Mouse (Mus musculus) embryo, embryonic 10.5 days (tissue): ENCODE measurements around the gene Nkx2-2.

Source experiments
- DNase-seq: peaks from one replicate; pipeline ENCODE4 v3.0.0-alpha.2; 2015; ENCODE audit warnings: low spot score

Nkx2-2 gene

DNA sequence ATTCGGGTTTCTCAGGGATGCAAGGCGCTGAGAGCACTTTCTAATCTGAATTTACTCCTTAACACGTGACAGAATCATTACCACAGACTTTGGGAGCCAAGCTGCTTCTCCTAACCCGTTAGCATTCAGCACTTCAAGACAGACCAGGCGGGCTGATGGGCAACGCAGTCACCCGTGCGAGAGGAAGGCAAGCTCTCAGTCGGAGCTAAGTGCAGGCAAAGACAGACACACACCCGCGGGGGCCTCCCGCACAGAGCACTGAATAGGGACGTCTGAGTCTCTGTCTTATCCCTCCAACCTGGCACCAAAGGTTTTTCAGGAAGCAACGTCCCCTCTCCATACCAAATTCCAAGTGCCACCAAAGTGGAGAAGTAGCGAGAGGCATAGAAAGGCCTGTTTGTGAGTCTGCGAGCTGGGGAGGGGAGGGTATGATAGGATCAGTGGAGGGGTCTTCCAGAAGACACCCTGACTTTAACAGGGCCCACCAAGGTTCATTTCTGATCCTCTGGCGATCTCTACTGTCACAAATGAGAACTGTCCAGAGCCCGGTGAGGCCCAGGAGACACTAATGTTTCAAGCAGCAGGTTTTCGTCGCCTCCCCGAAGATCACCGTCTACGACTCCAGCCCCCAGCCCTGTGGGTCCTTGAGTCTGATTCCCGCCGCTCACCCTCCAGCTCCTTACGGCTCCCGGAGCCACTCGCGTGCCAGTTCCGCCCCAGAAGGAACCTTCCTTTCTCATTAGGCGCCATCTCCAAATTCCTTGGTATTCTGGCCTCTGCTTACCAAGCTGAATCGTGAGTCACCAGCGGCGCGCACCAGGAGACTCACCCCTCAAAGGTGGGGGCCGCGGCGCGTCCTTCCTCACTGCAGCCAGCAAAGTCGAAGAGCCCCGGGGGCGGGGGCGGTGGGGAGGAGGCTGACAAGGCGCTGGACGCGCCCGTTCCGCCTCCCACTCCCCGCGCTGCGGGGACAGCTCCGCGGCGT lies at the start of gene Nkx2-2:
Nkx2-2 (minus strand) TSS at position 973 of the 985 bp plus-strand sequence.
- peak; percentile 71 for DNase-seq

DNA sequence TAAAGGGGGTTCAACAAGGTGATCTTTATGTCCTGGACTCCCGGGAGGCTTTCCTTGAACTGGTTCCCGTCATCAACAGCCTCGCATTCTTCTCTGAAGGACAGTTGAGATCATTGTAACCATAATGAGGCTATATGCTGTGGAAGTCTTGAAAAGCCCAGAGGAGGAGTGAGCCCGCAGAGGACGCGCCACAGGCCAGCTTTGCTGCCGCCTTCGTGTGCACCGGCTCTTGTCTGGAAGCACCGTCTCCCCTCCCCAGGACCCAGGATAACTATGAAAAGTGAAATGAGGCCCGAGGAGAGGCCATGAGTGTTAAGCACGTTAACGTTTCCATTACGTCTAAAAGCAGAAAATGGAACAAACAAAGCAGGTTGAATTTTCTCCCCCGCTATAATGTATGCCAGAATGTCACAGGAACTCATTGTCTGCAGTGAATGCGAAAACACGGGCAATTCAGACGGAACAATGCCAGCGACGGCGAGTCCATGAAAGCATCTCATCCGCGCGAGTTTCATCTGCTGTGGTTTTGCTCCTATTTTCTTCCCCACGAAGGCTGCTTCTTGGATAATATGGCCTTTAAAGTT lies 41.8 kb upstream of the Nkx2-2 start:
- peak; percentile 17 for DNase-seq

DNA sequence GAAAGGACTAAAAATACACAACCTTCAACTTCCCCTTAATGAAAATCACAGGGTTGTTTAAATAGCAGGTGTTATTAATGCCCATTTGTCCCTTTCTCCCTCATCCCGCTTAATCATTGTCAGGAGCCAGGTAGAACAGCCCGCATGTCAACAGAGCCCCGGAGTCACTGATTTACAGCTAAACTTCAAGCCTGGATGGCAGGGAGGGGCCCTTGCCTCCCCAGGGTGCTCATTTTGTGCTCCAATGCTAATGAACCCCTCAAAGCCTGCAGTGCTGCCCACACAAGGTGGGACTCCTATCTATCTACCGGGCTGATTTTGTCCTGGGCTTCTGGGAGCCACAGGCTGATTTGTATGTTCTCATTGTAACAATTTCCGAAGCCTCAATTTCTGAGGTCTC lies 37.1 kb upstream of the Nkx2-2 start:
- DNase-seq: no peak

DNA sequence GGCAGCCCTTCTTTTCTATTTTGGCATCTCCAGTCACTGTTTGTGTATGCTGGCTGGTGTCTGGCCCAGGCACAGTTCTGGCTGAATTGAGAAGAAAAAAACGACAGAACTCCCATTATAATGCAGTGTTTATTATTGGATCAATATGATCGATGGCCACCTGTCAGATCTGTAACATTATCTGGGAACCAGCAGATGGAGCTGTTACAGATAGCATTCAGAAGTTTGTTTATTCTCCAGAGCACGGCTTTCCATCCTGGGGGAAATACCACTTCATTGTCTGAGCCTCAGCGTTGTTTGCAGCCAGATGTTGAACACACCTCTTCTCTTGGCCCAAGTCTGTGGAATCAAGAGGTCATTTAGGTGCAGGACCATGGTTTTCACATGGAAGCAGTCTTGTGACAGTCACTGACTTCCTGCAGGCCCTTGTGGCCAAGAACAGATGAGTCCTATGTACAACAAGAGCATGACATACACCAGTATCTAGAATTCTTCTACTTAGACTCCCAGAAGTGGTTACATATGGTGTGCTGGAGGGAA lies 11.1 kb upstream of the Nkx2-2 start:
- DNase-seq: peak; percentile 30

DNA sequence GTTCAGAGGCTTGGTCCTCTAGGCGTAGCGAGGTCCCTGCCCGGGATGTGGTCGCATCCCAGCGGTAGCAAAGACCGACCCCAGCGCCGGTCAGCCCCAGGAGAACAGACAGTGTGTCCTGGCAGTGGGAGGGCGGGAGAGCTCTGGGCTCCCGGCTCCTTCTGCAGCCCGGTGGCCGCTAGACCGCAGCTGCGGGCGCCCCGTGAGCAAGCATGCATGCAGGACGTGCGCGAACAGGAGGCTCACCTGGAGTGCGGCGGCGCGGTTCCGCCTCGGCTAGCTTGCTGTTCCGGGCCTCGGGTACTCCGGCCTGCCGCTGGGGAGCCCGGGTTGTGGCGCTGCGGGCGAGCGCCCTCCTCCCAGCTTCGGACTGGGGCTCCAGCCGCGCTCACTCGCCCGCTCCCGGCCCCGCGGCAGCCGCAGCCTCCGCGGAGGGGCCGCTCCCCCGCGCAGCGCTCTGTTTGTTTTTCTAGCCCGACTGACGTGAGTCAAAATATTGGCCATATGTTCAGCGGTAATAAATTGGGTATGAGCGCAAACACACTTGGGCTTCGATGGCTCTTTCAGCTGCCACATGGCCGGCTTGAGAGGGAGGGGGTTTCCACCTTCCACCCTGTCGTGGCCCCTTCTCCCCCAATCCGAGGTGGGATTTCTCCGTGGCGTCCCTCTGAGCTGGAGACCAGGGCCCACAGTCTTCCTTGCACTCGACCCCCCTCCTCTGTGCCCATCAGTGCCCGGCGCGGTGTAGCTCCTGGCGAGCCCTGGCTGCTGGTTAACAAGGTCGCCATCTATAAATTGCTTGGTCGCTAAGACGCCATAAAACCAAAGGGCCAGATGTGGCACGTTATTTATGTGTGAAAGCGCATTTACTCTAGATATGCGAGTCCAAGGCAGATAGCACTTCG lies 920 bp upstream of the Nkx2-2 start:
- DNase-seq: peak; percentile 45

DNA sequence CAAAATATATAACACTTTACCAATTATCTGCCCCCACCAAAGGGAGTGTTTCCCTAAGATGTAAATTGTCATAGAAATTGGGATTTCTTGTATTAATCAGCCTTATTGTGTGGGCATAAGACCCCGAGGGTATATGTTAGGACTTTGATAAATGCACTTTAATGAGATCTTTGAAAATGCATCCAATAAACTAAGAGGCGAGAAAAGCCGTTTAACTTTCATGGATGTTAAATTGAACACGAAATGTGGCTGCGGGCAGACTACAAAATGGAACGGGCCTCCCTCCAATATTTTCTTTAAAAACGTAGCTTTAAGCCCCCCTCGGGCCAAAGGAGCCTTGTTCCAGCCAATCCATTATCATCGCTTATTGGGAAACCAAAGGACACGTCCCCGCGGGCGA lies 1.3 kb downstream of the Nkx2-2 start:
- DNase-seq: peak; percentile 21

DNA sequence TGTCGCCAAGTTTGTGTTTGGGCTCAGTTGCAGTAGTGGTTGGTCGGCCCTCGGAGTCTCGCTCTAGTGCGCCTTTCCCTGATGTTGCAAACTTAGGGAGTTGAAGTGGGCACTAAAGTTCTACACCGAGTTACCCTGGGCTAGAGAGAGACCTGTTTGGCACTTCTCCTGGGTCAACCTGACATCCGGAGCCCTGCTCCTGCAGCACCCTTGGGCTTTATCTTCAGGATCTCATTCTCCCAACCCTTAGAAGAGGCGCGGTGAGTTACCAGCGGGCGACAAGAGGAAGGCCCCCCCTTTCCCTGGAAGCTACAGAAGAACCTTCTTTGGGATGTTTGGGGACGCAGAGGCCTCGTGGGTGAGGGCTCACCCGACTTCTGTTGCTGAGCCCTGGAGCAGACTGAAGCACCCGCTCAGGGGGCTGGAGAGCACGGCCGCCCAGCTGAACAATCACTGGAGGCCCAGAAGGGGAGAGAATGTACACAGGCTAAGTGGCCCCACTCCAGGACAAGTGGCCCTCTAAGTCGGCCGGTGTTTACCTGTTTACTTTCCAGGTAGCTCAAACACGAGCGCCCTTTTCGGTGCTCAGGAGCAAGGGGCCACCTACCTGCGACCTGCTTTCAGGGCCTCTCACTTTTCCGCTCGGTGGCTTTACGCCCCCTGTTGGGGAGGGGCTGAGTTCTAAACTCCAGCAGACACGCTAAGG lies 3.6 kb downstream of the Nkx2-2 start:
- DNase-seq: peak; percentile 27

DNA sequence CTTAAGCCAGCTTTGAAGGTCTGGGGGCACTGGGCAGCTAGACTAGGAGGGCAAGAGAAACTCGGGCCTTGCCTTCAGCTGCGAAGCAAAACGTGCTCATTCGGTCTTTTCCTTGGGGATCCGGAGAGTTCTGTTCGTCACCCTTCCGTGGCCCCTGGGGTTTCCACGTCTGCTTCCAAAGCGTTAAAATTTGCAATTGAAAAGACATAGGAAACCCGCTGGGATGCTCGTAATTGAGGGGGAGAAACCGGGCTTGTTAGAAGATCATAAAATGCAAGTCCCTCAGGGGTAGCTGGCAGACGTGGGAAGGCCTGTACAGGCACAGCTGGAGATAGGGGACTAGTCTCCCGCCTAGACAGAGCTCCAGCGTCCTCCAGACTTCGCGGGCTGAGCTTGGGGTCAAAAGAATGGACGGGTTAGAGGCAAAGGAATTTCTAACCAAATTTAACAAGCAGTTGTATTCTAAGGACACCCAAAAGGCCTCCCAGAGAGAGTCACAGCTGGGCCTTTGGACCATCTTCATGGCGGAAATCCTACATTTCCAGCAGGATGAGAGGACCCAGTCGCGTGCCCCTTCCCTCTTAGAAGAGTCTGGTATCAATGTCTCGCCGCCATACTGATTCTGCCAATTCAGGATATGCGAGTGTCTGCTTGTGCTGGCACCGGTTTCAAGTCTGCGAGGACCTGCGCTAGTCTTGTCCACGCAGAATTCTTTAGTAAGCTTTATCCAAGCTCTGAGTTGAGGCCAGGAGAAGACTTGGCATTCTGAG lies 4.3 kb downstream of the Nkx2-2 start:
- DNase-seq: no peak

DNA sequence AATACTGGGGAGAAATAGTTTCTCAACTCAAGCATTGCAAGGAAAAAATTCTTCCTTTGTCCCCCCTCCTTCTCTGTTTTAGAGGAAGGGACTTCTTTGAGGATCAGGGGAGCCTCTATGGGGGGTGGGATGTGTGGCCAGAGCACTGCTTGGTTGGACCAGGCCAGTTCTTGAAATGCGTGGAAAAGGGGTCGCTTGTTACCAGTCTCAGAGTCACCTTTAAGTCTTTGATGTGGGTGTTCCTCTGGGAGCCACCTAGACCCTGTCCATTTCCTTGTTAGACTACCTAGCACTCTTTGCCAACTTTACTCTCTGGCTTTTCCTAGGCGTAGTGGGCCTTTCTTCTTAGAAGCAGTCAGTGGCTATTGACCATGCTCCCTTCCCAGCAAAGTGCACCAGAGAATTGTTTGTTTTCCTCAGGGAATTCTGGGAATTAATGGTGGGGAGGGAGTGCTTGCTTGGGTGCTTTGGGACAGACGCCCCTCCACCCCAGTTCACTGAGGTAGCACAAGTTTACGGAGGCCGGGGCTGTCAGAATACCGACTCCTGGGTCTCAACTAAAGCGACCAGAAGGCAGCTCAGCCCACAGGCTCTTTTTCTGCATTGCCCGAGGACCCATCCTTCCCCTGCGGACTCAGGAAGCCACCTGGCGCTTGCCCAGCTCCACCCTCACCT lies 5.0 kb downstream of the Nkx2-2 start:
- DNase-seq: peak; percentile 48

DNA sequence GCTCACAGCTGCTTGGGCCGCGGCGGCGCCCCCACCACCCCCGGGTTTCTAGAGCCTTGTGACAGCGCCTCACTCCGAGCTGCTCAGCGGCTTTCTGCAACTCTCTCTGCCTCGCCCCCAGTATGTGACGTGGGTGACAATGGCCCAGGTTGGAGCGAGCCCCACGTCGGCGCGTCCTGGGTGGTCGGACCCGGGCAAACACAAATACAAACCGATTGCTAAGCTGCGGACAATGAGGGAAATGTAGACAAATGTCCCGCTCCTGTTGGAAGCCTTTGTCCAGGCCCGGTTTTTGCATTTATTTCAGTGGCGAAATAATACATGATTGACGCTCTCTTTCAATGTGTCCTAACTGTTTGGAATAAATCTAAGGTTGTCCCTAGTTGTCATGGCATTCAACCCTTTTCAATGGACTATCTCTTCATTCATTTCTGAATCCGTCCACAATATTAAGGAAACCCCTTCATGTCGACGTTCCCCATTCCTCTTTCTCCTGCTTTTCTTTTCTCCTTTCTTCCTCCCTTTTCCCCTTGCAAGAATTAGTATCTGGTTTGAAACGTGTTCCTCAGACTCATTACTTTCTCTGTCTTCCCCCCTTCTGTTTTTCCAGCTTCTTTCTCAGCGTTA lies 5.9 kb downstream of the Nkx2-2 start:
- DNase-seq: peak; percentile 74

DNA sequence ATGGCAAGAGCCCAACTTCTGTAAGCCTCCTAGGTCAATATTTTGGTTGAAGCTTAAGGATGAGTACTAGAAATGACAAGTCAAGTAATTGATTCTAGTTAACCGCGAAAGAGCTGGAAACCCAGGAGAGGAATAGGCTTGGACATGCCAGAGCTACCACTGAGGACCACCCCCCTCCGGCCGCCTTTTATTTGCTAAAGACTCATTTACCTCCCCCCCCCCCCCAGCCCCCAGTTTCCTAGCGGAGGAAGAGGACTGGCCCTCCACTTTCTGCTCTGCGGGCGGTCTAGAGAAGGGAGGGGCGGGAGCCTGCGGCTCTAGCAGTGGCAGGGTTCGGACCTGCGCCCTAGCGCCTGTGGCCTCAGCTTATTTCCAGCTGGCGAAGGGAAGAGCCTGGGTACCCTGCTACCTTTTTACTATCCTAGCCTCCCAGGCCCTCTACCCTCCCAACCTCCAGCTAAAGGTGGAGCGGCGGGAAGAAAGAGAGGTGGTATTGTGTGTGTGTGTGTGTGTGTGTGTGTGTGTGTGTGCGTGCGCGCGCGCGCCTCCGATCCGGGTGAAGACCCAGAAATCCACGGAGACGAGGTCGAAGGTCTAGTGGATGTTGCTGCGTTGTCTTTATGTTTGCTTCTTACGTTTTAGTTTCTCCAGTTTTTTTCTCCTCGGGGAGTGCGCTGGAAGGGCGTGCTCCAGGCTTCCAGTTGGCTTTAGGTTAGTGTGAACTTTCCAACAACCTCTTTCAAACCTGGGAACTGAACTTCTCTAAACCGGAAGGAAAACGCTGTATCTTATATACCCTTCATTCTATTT lies 6.8 kb downstream of the Nkx2-2 start:
- DNase-seq: peak; percentile 59

DNA sequence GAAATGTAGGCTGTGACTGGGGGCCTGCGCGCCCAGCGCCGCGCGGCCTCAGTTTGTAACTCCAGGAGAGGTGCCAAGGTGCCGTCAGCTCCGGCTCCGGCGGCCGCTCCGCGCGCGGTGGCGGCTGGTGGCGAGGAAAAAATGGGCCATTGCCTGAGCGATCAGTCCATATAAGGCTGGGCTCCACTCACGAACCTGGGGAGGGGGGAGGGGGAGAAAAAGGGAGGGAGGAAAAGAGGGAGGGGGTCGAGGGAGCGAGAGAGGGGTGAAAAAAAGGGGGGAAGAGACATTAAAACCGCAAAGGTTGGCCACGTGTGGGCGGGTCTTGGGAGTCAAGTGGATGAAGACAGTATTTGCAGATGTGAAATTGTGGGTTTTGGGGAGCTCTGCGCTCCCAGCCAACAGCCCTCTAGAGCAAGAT lies 7.8 kb downstream of the Nkx2-2 start:
- peak; percentile 44 for DNase-seq

DNA sequence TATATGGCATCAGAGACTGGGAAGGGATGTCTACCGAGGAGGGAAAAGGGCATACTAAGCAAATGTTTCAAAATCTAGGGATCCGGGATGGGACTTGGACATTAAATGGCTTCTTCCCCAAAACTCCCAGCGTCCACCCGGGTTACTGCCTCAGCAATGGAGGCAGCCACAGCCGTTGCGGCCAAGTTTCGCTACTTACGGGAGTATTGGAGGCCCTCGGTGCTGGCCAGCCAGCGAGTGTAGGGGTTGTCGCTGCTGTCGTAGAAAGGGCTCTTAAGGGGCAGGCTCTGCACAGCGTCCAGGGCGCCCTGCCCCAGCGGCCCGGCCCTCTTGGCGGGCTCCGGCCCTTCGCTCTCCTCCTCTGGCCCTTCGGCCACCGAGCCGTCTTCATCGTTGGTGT lies 8.5 kb downstream of the Nkx2-2 start:
- DNase-seq: peak; percentile 65

DNA sequence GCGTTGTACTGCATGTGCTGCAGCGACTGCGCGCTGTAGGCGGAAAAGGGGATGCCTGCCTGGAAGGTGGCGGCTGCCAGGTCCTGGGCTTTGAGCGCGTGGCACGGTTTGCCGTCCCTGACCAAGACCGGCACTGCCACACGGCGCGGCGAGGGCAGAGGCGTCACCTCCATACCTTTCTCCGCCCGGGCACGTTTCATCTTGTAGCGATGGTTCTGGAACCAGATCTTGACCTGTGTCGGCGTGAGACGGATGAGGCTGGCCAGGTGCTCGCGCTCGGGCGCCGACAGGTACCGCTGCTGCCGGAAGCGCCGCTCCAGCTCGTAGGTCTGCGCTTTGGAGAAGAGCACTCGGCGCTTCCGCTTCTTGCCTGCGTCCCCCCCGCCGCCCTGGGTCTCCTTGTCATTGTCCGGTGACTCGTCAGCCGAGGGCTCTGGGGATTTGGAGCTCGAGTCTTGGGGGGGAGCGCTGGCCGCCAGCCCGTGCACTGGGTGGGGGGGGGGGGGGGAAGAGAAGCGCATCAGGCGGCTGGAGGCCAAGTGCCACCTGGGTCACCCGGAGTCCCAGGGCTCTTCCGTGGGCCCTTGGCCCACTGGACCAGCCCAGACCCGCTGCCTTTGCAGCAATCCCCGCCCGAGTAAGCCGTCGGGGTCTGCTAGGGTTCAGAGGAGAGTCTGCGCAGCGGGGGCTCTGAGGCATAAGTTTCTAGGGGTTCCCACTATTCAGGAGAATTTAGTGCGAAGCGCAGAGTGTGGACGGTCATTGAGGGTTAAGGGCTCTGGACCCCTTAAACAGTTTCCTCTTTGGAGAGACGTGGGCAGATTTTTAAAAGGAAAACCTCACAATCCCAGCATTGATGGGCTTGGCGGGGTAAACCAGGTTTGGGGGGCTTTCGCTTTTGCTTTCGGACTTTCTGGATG lies 9.7 kb downstream of the Nkx2-2 start:
- peak; percentile 37 for DNase-seq

DNA sequence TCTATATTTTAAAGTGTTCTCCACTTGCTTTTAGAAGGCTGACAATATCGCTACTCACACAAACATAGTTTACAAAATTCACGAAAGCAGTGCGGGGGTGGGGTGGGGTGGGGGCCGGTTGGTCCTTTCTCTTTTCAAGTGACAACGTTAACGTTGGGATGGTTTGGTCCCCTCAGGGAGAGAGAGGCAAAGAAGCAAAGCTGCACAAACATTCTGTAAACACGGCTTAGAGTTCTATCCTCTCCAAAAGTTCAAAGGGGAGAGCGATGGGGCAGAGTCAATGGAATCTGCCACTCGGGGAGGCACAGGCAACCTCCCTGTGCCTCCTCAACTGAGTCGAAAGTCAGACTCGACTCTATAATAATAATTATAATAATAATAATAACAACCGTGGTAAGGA lies 10.5 kb downstream of the Nkx2-2 start:
- DNase-seq: peak; percentile 41

DNA sequence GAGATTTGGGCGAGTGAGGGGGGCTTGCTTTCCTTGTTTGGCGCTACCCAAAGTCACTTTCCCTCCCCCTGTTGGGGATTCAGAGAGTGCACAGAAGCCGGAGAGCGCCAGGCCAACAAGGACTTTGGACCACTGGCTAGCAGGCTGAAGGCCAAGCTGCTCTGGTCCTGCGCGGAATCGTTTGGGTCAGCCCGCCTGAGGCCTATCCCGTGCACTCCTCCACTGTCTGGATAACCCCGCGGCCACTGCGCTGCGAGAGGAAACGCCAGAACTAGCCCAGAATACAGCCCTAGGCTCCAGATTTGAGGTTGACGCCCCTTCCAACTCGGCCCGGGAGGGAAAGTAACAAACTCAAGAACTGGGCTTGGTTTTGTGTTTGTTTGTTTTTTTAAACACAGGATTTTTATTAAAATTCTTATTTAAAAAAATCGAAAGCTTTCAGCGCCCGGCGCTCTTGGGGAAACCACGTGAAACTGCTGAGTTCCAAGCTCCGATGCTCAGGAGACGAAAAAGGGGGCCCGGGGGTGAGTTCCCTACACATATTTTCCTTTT lies 11.3 kb downstream of the Nkx2-2 start:
- DNase-seq: peak; percentile 57
